Mouse (Mus musculus) stomach, embryonic 15.5 days (tissue): Measurements from ENCODE around the gene Coq5. TPM values are rescaled to one million over a fixed set of nuclear protein-coding genes. Genes with fewer than 3 reads are reported as not detected.

Experiments
- ATAC-seq: fragments of 200-750 bp; cut with Nextera tagmentation; 2 replicates; pipeline ENCODE4 v1.8.0; 2017; ENCODE audit warnings: low read depth, moderate number of reproducible peaks, moderate TSS enrichment; ENCODE audit not compliant: insufficient read depth, low FRiP score
- H3K27ac ChIP-seq: fragments of 300-500 bp; sonication (generic); 2 replicates; pipeline ENCODE4 v1.5.1; 2015; ENCODE audit warnings: mild to moderate bottlenecking, inconsistent platforms
- H3K27me3 ChIP-seq: fragments of 300-500 bp; sonication (generic); replicated peaks from 2 replicates; pipeline ENCODE4 v1.6.1; 2015; ENCODE audit warnings: inconsistent platforms
- H3K36me3 ChIP-seq: fragments of 300-500 bp; sonication (generic); 2 replicates; pipeline ENCODE4 v1.6.1; 2015; ENCODE audit warnings: inconsistent platforms
- H3K4me1 ChIP-seq: fragments of 300-500 bp; sonication (generic); 2 replicates; pipeline ENCODE4 v1.6.1; 2015; ENCODE audit warnings: inconsistent platforms
- H3K4me2 ChIP-seq: fragments of 300-500 bp; sonication (generic); 2 replicates; pipeline ENCODE4 v1.6.1; 2015; ENCODE audit warnings: mild to moderate bottlenecking, inconsistent platforms
- H3K4me3 ChIP-seq: fragments of 300-500 bp; sonication (generic); replicated peaks from 2 replicates; pipeline ENCODE4 v1.5.1; 2015; ENCODE audit warnings: inconsistent platforms
- H3K9ac ChIP-seq: fragments of 300-500 bp; sonication (generic); 2 replicates; pipeline ENCODE4 v1.6.1; 2015; ENCODE audit warnings: inconsistent platforms
- H3K9me3 ChIP-seq: fragments of 300-500 bp; sonication (generic); 2 replicates; pipeline ENCODE4 v1.6.1; 2016; ENCODE audit warnings: inconsistent platforms
- WGBS: fragments of 180-500 bp; shearing (Covaris S2); methylation state at CpG from one replicate; pipeline ENCODE4 v1.1.7; 2015; 5-methylcytosine and 5-hydroxymethylcytosine counted together
- polyA plus RNA-seq: library from polyadenylated mRNA; unstranded; fragments of >200 nt; fragmentation: Nextera tagmentation; extraction: Ambion mirVana; gene quantifications from 2 replicates; pipeline ENCODE4 v1.2.1, GENCODE M21; 2015

The Coq5 gene
- polyA plus RNA-seq, 1 experiment from 2014 or later, result 47.9 TPM

DNA sequence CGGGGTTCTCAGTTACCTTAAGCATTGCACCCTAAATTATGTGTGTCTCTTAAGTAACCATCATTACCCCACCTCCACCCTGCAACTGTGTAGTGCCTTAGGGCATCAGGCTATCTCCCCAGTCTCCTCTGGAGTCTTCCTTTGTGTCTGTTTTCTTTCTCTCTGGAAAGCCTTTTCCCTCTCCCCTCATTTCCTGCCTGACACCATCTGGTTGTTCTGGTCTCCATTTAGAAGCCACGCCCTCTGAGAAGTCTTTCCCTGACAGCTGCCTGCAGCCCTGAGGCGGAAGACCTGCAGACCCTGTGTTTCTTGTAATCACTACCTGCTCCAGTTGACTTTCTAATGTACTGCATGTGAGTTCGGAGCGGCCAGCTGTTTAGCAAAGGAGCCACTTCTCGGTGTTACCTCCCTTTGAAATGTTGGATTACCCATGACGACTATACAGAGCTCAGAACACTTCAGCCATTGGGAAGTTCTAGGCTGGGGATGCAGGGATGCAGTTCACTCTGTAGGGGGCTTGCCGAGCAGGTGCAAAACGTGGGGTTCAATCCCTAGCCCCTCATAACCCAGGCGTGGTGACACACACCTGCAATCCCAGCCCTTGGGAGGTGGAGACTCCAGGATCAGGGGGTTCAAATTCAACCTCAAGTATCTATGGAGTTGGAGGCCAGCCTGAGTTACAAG lies 38.3 kb downstream of the Coq5 start:
- peak; percentile 42; the same call in 1 of the 2 replicates for ATAC-seq
- 8% methylated on average over 10 of the region's 10 CpGs for WGBS
- Histone ChIP-seq H3K9ac (no peak overlapping the region), H3K9me3 (no peaks in the 10 kb centered on the region), H3K27me3 (no peaks in the 10 kb centered on the region), H3K4me1 (peaks cover 25% of the 10 kb centered on the region), H3K36me3 (no peaks in the 10 kb centered on the region), H3K4me3 (no peak overlapping the region), H3K4me2 (peak overlapping the region; percentile 35), H3K27ac (peak overlapping the region; percentile 87)

DNA sequence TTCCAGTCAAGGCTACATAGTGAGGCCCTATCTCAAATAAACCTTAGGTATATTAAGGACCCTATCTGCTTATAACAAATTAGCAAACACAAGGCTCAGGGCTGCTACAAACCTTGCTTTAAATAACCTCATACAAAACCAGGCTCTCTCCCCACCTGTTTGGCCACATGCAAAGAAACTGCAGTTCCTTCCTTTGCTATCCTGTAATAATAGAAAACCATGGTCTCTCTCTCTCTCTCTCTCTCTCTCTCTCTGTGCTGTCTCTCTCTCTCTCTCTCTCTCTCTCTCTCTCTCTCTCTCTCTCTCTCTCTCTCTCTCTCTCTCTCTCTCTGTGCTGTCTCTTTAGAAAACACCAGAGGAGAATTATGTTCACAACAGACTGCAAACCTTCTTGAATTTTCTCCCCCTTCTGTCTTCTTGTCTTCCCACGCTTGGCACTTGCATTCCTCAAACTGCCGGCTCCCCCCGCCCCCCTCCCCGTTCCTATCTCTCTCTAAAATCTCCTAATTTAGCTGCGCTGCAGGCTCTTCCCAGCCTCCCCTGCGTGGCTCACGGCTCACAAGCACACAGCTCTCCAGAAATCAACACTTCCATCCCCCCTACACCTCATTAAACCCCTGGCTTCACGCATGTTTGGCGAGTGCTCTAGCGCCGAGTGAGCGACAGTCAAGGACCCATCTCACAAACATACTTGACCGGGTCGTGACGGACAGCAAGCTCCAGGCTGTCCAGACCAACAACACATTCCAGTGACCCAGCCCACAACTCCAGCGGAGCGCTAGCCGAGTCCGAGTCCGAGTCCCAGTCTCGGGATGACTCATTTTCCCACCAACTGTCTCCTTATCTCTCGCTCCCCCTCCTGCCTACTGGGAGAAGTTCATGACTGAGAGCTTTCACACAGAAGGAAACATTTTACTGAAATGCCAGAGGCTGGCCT lies 39.8 kb downstream of the Coq5 start:
- WGBS, result under 1% methylated on average over 22 of the region's 22 CpGs
- no peaks in the 10 kb centered on the region for H3K36me3 ChIP-seq
- no peak overlapping the region for H3K9ac ChIP-seq
- no peaks in the 10 kb centered on the region for H3K9me3 ChIP-seq
- no peaks in the 10 kb centered on the region for H3K27me3 ChIP-seq
- peak overlapping the region; percentile 87 for H3K27ac ChIP-seq
- peak overlapping the region; percentile 40 for H3K4me3 ChIP-seq
- H3K4me2 ChIP-seq, result peak overlapping the region; percentile 72
- peak; percentile 76 for ATAC-seq
- H3K4me1 ChIP-seq, result peaks cover 22% of the 10 kb centered on the region

DNA sequence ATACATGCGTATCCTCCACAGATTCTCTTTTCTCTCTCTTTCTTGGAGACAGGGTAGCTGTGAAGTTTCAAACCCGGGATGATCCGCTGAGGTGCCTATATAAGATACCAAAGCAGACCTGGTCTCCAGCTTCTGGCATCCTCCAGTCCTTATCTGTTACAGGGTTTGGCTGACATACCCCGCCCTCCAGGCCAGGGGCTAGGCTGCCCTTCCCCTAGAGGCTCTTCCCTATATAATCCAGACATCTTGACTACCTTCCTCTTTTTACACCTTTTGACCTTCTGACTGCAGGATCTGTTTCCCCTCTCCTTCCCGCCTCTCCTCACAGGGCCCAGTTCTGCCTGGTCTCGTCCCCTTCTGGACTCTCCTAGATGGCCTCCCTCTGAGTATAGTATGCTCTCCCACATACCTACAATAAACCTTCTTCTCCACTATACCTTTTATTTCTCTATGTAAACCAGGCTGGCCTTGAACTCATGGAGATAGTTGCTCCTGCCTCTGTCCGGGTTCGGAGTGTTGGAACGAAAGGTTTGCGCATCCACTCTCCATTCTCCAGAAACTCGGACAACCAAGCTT lies 46.9 kb downstream of the Coq5 start:
- Histone ChIP-seq H3K27me3 (no peaks in the 10 kb centered on the region), H3K4me1 (peaks cover 19% of the 10 kb centered on the region), H3K27ac (peak overlapping the region; percentile 88), H3K9ac (peak overlapping the region; percentile 76), H3K9me3 (no peaks in the 10 kb centered on the region), H3K4me2 (peak overlapping the region; percentile 60), H3K4me3 (peak overlapping the region; percentile 94), H3K36me3 (peaks cover 11% of the 10 kb centered on the region)
- ATAC-seq, result peak; percentile 81
- 23% methylated on average over 11 of the region's 11 CpGs for WGBS

DNA sequence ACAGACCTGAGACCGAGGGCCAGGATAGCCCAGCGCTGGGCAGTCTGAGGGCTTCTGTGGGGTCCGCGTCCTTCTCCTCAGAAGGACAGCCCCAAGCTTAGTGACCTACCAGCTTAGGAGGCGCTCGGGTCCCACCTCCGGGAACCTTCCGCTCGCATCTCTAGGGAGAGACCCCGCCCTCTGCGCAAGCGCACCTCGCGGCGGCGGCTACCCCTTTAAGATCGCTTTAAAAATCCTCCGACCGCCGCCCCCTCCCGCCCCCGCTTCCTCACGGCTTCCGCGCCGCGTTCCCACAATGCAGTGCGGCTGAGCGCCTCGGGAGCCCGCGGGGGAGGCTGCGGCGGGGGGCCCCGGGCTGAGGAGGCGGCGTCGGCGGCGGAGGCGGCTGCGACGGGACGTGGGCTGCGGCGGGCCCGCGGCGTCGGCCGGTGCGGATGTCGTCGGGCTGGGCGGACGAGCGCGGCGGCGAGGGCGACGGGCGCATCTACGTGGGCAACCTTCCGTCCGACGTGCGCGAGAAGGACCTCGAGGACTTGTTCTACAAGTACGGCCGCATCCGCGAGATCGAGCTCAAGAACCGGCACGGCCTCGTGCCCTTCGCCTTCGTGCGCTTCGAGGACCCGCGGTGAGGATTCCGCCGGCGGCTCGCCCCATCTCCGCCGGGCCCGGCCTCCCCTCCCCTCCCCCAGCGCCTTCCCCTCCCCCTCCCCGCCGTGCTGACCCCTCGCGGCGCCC lies 47.6 kb downstream of the Coq5 start, which contains the start of gene Srsf9:
Gene Srsf9 (plus strand): TSS at position 303 of the 735 bp plus-strand sequence.
- Histone ChIP-seq H3K4me1 (peaks cover 19% of the 10 kb centered on the region), H3K4me3 (peak within 1 kb of the TSS; percentile 94), H3K27me3 (no peaks in the 10 kb centered on the region), H3K9me3 (no peaks in the 10 kb centered on the region), H3K9ac (peak within 1 kb of the TSS; percentile 90), H3K27ac (peak within 1 kb of the TSS; percentile 88), H3K4me2 (peak within 1 kb of the TSS; percentile 60), H3K36me3 (peaks cover 16% of the 10 kb centered on the region)
- peak; percentile 95 for ATAC-seq
- under 1% methylated on average over 81 of the region's 97 CpGs for WGBS

DNA sequence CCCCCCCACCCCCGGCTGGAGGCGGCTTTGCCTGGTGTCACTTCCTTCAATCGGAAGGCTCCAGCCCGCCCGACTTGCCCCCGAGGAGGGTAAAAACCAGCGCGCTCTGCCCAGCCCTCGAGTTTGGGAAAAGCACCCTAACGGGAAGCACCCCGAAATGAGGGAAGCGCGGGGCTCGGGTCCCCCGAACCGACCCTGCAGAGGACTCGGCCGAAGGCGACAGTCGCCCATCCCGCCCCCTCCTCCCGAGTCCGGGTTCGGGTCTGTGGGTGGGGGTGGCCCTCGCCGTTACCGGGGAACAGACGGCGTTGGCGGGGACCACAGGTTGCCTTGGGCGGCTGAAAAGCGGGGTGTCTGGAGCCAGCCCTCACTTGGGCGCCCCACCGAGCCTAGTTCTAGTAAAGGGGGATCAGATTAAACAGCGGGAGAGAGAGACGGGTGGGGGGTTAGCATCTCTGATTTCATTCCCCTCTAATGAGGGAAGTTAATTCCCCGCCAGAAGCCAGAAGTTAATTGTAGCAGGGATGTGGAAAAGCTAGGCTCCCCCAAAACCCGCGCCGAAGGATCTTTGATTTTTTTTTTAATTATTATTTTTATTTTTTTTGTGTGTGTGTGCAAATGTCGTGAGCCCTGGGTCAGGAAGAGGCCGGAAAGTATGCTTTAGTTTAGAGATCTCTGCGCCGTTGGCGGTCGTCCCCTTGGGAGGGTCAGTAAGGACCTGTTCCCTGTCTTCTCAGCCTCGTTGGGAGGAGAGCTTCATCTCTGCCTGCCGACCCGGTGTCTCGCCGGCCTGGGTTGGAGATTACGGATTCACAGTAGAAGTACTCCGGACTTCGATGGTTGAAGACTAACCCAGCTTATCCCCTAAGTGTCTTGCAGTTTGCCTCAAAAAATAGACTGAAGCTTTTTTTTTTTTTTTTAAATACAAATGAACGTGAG lies 48.4 kb downstream of the Coq5 start:
- Histone ChIP-seq H3K4me3 (peak overlapping the region; percentile 94), H3K9ac (peak overlapping the region; percentile 90; the same call in 1 of the 2 replicates), H3K27me3 (no peaks in the 10 kb centered on the region), H3K4me2 (peak overlapping the region; percentile 60), H3K9me3 (no peaks in the 10 kb centered on the region), H3K27ac (peak overlapping the region; percentile 88), H3K4me1 (peaks cover 19% of the 10 kb centered on the region), H3K36me3 (peaks cover 23% of the 10 kb centered on the region)
- no peak for ATAC-seq
- under 1% methylated on average over 53 of the region's 55 CpGs for WGBS

DNA sequence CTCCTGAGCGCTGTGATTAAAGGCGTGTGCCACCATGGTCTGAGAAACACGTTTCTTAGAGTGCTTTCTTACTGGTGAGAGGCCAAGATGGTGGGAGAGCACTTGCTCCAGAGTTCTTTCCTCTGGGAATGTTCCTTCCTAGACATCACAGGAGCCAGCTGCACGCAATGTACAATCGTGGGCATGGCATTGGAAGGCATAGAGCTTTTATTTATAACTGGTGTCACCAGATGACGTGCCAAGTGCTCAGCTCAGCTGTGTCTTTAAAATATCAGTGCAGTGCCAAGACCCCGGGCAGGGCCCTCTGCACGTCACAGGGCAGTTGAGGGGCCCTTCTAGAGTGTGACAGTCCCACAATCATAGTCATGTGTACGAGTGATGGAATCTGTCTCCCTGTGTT lies 51.5 kb downstream of the Coq5 start:
- Histone ChIP-seq H3K4me1 (peaks cover 18% of the 10 kb centered on the region), H3K27me3 (no peaks in the 10 kb centered on the region), H3K9ac (no peak overlapping the region), H3K4me2 (no peak overlapping the region), H3K4me3 (no peak overlapping the region), H3K27ac (no peak overlapping the region), H3K36me3 (peaks cover 50% of the 10 kb centered on the region), H3K9me3 (no peaks in the 10 kb centered on the region)
- WGBS, result 83% methylated on average over 9 of the region's 9 CpGs
- no peak for ATAC-seq

DNA sequence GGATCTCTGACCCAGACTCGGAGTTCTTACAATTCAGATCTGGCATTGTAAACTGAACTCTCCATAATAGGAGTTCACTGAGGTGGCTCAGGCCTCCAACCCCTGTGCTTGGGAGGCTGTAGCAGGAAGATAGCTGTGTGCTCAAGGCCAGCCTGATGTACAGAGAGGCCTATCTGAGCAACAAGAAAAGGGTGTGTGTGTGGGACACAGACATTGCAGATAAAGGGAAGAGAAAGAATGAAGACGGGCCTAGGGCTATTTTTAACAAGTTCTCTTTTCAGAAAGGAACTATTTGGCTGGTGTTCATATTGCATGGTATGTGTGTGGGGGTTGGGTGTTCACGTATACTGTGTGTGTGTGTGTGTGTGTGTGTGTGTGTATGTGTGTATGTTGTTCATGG lies 54.2 kb downstream of the Coq5 start:
- Histone ChIP-seq H3K36me3 (peaks cover 54% of the 10 kb centered on the region), H3K9me3 (no peaks in the 10 kb centered on the region), H3K4me3 (no peak overlapping the region), H3K9ac (no peak overlapping the region), H3K27ac (no peak overlapping the region), H3K4me1 (peaks cover 9% of the 10 kb centered on the region), H3K4me2 (no peak overlapping the region), H3K27me3 (no peaks in the 10 kb centered on the region)
- 75% methylated on average over 3 of the region's 3 CpGs for WGBS
- peak; percentile 78 for ATAC-seq

DNA sequence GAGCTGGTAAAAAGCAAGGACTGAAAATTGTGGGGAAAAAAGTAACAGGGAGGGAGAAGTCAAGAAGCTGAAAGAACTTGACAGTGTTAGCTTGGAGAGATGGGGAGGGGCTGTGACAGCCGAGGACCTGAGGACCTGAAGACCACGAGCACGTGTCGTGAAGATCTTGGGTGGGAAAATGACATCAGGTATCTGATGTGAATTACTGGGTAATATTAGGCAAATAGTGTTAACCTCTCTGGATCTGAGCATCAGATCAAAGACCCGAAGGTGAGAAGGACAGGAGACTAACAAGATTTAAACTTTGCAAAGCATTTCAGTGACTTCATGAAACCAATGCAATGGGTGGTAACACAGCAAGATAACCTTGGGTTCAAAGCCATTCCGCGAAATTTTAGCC lies 60.5 kb downstream of the Coq5 start:
- Histone ChIP-seq H3K9me3 (no peaks in the 10 kb centered on the region), H3K4me3 (peak overlapping the region; percentile 91), H3K27me3 (no peaks in the 10 kb centered on the region), H3K27ac (no peak overlapping the region), H3K36me3 (peaks cover 34% of the 10 kb centered on the region), H3K9ac (no peak overlapping the region), H3K4me1 (peaks cover 8% of the 10 kb centered on the region; the same call in 1 of the 2 replicates), H3K4me2 (peak overlapping the region; percentile 62)
- no peak for ATAC-seq
- WGBS, result 13% methylated on average over 7 of the region's 7 CpGs

DNA sequence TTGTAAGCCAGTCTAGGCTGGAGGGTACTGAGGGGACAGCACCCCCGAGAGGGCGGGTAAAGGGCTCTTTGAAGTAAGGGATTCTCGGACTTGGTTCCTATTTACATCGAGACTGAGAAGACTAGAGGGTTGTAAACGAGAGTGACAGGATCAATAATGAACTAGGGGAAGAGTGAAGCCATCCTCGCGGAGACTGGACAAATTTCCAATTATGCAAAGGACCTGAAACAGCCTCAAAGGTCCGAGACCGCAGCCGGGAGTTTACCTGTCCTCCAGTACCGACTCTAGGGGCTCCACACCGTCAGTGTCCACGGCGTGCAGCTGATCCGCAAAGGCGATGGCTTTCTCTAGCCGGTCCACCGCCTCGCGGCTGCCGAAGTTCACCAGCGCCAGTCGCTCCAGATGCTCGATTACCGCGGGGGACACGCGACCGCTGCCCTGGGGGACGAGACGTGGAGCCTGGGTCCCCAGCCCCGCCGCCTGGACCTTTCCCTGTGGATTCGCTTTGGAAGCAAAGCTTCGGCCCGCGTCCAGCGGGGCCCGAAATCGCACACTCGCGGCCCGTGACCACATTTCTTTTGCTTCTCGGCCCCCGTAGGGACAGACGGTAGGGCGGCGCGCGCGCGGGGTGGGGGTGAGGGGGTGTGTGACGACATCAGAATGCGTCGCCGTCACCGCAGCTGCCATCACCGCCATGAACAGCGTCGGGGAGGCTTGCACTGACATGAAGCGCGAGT lies 61.3 kb downstream of the Coq5 start, which contains the start of the genes Gatc and Triap1:
Gene Gatc (minus strand): TSS at position 602 of the 737 bp plus-strand sequence.
Gene Triap1 (plus strand): TSS at position 649 of the 737 bp plus-strand sequence.
- Histone ChIP-seq H3K9me3 (no peaks in the 10 kb centered on the region), H3K27me3 (no peaks in the 10 kb centered on the region), H3K4me2 (peak within 1 kb of the TSS; percentile 62), H3K27ac (peak within 1 kb of the TSS; percentile 86), H3K4me3 (peak within 1 kb of the TSS; percentile 91), H3K4me1 (peaks cover 6% of the 10 kb centered on the region; the same call in 1 of the 2 replicates), H3K36me3 (peaks cover 34% of the 10 kb centered on the region), H3K9ac (peak within 1 kb of the TSS; percentile 85)
- WGBS, result under 1% methylated on average over 62 of the region's 62 CpGs
- peak; percentile 88 for ATAC-seq
